Mouse (Mus musculus) central nervous system, embryonic 18 days (tissue): ENCODE data around the gene Fam129b. TPM values are rescaled to one million over a fixed set of nuclear protein-coding genes. Genes with fewer than 3 reads are reported as not detected.

ENCODE experiments used
- polyA plus RNA-seq: library from polyadenylated mRNA; depleted of rRNA; stranded (reverse); fragments of >200 nt; gene quantifications from 2 replicates; pipeline ENCODE4 v1.2.3, GENCODE M21; 2012; rRNA removed

The Fam129b gene
- 41.3 and 48.1 TPM in 2 replicates for polyA plus RNA-seq

DNA sequence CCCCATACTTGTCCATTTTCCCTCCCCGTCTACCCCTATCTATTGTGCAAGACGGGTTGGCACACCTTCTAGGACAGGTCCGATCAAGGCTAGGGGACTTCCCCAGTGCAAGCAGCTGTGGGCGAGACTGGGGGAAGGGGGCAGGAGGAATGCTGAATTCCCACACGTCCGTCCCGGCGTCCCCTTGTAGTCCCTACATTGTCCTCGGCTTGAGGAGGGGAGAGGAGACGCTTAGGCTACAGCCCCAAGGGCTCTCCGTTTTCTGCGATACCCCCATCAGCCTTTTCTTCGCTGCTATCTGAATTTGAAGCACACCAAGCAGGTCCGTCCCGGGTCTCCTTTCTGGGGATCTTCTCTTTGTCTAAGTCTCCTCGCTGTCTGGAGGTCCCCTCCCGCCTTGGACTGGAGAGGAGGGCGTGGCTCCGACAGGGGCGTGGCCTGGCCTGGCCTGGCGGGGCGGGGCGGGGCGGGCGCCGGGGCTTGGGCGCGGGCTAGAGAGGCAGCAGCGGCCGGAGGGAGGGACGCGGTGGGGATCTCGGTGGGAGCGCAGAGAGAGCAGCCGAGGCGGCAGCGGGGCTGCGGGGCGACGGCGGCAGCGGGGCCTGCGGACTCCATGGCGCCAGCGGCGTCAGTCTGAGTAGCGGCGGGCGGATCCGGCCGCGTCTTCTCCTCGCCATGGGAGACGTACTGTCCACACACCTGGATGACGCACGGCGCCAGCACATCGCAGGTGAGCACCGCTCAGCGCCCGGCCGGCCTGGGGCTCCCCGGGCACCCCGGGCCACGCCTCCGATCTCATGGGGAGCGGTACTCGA is at the start of gene Fam129b:
TSS of gene Fam129b (plus strand) at position 440 of the 815 bp plus-strand sequence.

GRCm38 (mm10) chr2:32846805-32847467 is 29.0 kb upstream of the Fam129b start, which contains the start of gene Stxbp1:
Stxbp1 (minus strand) TSS chr2:32847245.

GRCm38 (mm10) chr2:32961192-32961995 is 85.5 kb downstream of the Fam129b start, which contains the start of the genes Rpl12 and Lrsam1:
Rpl12 (plus strand) TSS chr2:32961559.
Lrsam1 (minus strand) TSS chr2:32961614.

Other genes with a start within 250 kb of the Fam129b start
- gene Eng, start 229.5 kb upstream of the Fam129b start, polyA plus RNA-seq: 26.1 and 27.6 TPM in 2 replicates
- 44.7 and 46.5 TPM in 2 replicates for gene Fpgs, start 172.0 kb upstream of the Fam129b start, polyA plus RNA-seq
- 196 and 197 TPM in 2 replicates for gene Cdk9, start 163.0 kb upstream of the Fam129b start, polyA plus RNA-seq
- 36.2 and 42.8 TPM in 2 replicates for gene Sh2d3c, start 155.1 kb upstream of the Fam129b start, polyA plus RNA-seq
- 3.8 and 4.7 TPM in 2 replicates for gene 6330409D20Rik, start 135.1 kb upstream of the Fam129b start, polyA plus RNA-seq
- 67.1 and 67.4 TPM in 2 replicates for gene Tor2a, start 118.9 kb upstream of the Fam129b start, polyA plus RNA-seq
- 1.4 and 2.4 TPM in 2 replicates for gene Ttc16, start 100.5 kb upstream of the Fam129b start, polyA plus RNA-seq
- 7.0 and 8.6 TPM in 2 replicates for gene Ptrh1, start 100.3 kb upstream of the Fam129b start, polyA plus RNA-seq
- gene Cfap157, start 91.7 kb upstream of the Fam129b start, polyA plus RNA-seq: 0.63 and 2.7 TPM in 2 replicates
- 296 and 339 TPM in 2 replicates for gene Stxbp1, start 28.9 kb upstream of the Fam129b start, polyA plus RNA-seq
- 680 and 709 TPM in 2 replicates for gene Rpl12, start 85.4 kb downstream of the Fam129b start, polyA plus RNA-seq
- gene Lrsam1, start 85.5 kb downstream of the Fam129b start, polyA plus RNA-seq: 27.1 and 31.0 TPM in 2 replicates
- gene Slc2a8, start 106.0 kb downstream of the Fam129b start, polyA plus RNA-seq: 27.5 and 30.7 TPM in 2 replicates